Mouse (Mus musculus): ENCODE data around the gene 4933409G03Rik. TPM values are rescaled to one million over a fixed set of nuclear protein-coding genes. Genes with fewer than 3 reads are reported as not detected.

The 4933409G03Rik gene
- 3.3 TPM for polyA plus RNA-seq (2014; fragmentation: Illumina TruSeq; extraction: RNeasy Lipid Tissue Mini Kit (QIAGEN cat#74804); ENCODE audit: low read depth, low replicate concordance)

DNA sequence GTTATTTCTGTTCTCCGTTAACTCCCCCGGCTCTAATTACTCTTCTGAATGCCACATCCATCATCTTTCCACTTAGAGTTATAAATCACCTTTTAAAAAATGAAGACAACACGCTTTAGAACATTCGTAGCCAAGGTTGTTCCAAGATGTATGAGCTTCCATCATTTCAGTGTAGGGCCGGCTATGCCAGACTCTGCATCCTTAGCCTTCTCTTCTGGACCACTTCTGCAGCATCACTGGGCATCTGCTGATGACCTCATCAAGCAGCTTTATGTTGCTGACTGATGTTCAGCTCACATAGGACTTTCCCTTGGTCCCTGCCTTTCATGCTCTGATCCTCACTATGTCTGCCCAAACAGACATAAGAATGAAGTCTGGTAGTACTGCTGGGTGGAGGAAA, at the start of gene 4933409G03Rik:
Gene 4933409G03Rik, plus strand, starts transcription at position 301 of the 400 bp plus-strand sequence.

DNA sequence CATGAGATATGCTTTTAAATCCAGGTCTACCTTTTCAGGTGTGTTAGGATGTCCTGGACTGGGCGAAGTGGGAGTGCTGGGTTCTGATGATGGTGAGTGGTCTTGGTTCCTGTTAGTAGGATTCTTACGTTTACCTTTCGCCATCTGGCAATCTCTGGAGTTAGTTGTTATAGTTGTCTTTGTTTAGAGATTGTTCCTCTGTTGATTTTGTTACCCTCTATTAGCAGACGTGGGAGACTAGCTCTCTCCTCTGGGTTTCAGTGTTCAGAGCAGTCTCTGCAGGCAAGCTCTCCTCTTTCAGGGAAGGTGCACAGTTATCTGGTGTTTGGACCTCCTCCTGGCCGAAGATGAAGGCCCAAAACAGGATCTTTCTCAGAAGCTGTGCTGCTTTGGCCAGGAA, 74.0 kb downstream of the 4933409G03Rik start, which contains the start of gene 4932414N04Rik:
Gene 4932414N04Rik, plus strand, starts transcription at position 301 of the 400 bp plus-strand sequence.

Other genes starting within 250 kb of the 4933409G03Rik start
- gene Stk39, start 110.1 kb upstream of the 4933409G03Rik start, polyA plus RNA-seq (2014; fragmentation: Illumina TruSeq; extraction: RNeasy Lipid Tissue Mini Kit (QIAGEN cat#74804); ENCODE audit: low read depth, low replicate concordance): 47.7 TPM
- 1.5 TPM for gene 4932414N04Rik, start 74.1 kb downstream of the 4933409G03Rik start, polyA plus RNA-seq (2014; fragmentation: Illumina TruSeq; extraction: RNeasy Lipid Tissue Mini Kit (QIAGEN cat#74804); ENCODE audit: low read depth, low replicate concordance)